Mouse (Mus musculus): ENCODE data around the gene Cnot2. TPM values are rescaled to one million over a fixed set of nuclear protein-coding genes. Genes with fewer than 3 reads are reported as not detected.

Gene Cnot2
- polyA plus RNA-seq, 1 experiment from 2014 or later: 106 TPM

- WGBS: 69% methylated on average over 3 of the region's 3 CpGs
- no peak for TF ChIP-seq CTCF (IDR thresholded peaks at IDR 0.05; ENCODE audit: low read depth)
- no peaks in the 10 kb centered on the region for H3K27me3 ChIP-seq (ENCODE audit: insufficient read depth, low read length)
- no peak overlapping the region for H3K4me3 ChIP-seq (ENCODE audit: low read depth, low read length)
- H3K4me1 ChIP-seq (ENCODE audit: insufficient read depth): no peaks in the 10 kb centered on the region
- H3K36me3 ChIP-seq (ENCODE audit: insufficient read depth): no peaks in the 10 kb centered on the region
- DNase-seq (no peak), ATAC-seq (ENCODE audit: insufficient read depth) (no peak)
- no peak overlapping the region for H3K4me2 ChIP-seq
- H3K9me3 ChIP-seq (ENCODE audit: low read depth, low read length): no peaks in the 10 kb centered on the region
- no peak overlapping the region for H3K27ac ChIP-seq (ENCODE audit: low read depth)
- H3K9ac ChIP-seq: no peak overlapping the region
Measured at GRCm38 (mm10) chr10:116537495-116537894, 43.8 kb downstream of the Cnot2 start.

DNA sequence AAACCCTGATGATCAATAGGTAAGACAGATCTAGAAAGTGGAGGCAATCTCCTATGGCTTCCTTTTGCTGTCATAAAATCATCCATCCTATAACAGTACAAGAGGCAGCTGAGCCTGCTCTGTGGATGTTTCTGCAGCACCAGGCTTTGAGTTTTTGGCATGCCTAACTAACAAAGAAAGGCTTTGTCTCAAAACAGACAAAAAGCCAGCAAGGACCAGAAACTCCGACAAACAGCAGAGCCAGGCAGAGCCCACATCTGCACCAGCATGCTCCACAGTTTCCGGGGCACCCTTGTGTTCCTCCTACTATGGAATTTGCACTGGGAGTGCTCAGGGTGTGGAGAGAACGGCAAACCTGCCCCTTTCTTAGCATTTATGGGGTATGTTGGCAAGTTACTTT is 47.0 kb downstream of the Cnot2 start:
- Histone ChIP-seq H3K9me3 (ENCODE audit: low read depth, low read length) (no peaks in the 10 kb centered on the region), H3K9ac (no peak overlapping the region), H3K27ac (ENCODE audit: low read depth) (0 out of 2 replicates have a peak overlapping the region, but pooled peaks have one; percentile 18), H3K4me3 (ENCODE audit: low read depth, low read length) (no peak overlapping the region), H3K4me2 (no peak overlapping the region), H3K27me3 (ENCODE audit: insufficient read depth, low read length) (no peaks in the 10 kb centered on the region), H3K36me3 (ENCODE audit: insufficient read depth) (no peaks in the 10 kb centered on the region), H3K4me1 (ENCODE audit: insufficient read depth) (no peaks in the 10 kb centered on the region)
- 49% methylated on average over 3 of the region's 3 CpGs for WGBS
- TF ChIP-seq CTCF (IDR thresholded peaks at IDR 0.05; ENCODE audit: low read depth): no peak
- DNase-seq (peak; percentile 17), ATAC-seq (ENCODE audit: insufficient read depth) (no peak)

GRCm38 (mm10) chr10:116532561-116532960 is 48.8 kb downstream of the Cnot2 start:
- Histone ChIP-seq H3K4me2 (no peak overlapping the region), H3K36me3 (ENCODE audit: insufficient read depth) (0 out of 2 replicates have a peak, but pooled peaks cover under 1% of the 10 kb centered on the region), H3K4me3 (ENCODE audit: low read depth, low read length) (no peak overlapping the region), H3K27me3 (ENCODE audit: insufficient read depth, low read length) (no peaks in the 10 kb centered on the region), H3K27ac (ENCODE audit: low read depth) (no peak overlapping the region), H3K9ac (no peak overlapping the region), H3K9me3 (ENCODE audit: low read depth, low read length) (no peaks in the 10 kb centered on the region), H3K4me1 (ENCODE audit: insufficient read depth) (no peaks in the 10 kb centered on the region)
- DNase-seq (no peak), ATAC-seq (ENCODE audit: insufficient read depth) (no peak)
- WGBS: 49% methylated on average over 3 of the region's 3 CpGs
- no peak for TF ChIP-seq CTCF (IDR thresholded peaks at IDR 0.05; ENCODE audit: low read depth)

GRCm38 (mm10) chr10:116531063-116531462 is 50.2 kb downstream of the Cnot2 start:
- Histone ChIP-seq H3K4me1 (ENCODE audit: insufficient read depth) (no peaks in the 10 kb centered on the region), H3K9ac (no peak overlapping the region), H3K9me3 (ENCODE audit: low read depth, low read length) (no peaks in the 10 kb centered on the region), H3K36me3 (ENCODE audit: insufficient read depth) (0 out of 2 replicates have a peak, but pooled peaks cover 2% of the 10 kb centered on the region), H3K27me3 (ENCODE audit: insufficient read depth, low read length) (no peaks in the 10 kb centered on the region), H3K4me3 (ENCODE audit: low read depth, low read length) (no peak overlapping the region), H3K4me2 (no peak overlapping the region), H3K27ac (ENCODE audit: low read depth) (no peak overlapping the region)
- 91% methylated on average over 3 of the region's 3 CpGs for WGBS
- ATAC-seq (ENCODE audit: insufficient read depth) (no peak), DNase-seq (no peak)
- 0 out of 2 replicates have a peak, but pooled peaks have one; percentile 12 for TF ChIP-seq CTCF (IDR thresholded peaks at IDR 0.05; ENCODE audit: low read depth)

DNA sequence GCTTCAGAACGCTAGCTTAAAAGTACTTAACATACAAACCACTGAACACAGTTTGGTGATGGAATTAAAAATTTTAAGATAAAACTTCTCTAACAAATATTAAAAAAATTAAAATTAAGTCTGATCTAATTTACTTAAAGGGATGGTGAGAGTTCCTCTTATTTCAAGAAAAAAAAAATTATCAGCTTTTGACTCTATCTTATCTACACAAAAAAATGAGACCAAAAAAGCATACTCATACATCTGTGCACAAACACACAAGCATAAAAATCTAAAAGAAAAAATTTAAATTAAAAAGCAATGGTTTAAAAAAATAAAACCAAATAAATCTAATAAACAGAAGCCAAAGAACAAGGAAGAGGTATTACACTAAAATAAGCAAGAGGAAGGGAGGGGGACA is 61.7 kb downstream of the Cnot2 start:
- WGBS: 87% methylated on average over 1 of the region's 1 CpGs

DNA sequence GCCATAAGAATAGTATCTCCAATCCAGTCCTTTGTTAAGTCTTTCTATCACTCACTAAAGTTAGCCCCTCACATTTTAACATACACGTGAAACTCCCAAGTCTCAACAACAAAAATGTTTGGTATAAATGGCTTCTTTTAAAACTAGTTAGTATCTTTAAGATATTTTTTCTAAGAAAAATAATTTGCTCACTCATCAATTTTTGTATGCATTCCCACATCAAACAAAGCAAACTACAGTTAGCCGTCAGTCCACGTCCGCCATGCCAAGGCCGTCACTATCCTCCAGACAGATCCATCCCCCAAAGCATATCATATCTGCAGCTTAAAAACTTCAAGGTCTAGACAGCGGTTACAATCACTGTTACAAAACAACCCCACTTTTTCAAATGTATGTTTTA is 65.7 kb downstream of the Cnot2 start:
- 84% methylated on average over 6 of the region's 6 CpGs for WGBS
- no peak overlapping the region for H3K4me2 ChIP-seq

More for the DNA sequence above, 61.7 kb downstream of the Cnot2 start:
- DNase-seq: no peak
- Histone ChIP-seq H3K4me1 (ENCODE audit: insufficient read depth) (no peaks in the 10 kb centered on the region), H3K27ac (ENCODE audit: low read depth) (no peak overlapping the region), H3K9ac (no peak overlapping the region), H3K4me2 (no peak overlapping the region), H3K9me3 (ENCODE audit: low read depth, low read length) (no peaks in the 10 kb centered on the region), H3K27me3 (ENCODE audit: insufficient read depth, low read length) (no peaks in the 10 kb centered on the region), H3K36me3 (ENCODE audit: insufficient read depth) (no peaks in the 10 kb centered on the region), H3K4me3 (ENCODE audit: low read depth, low read length) (no peak overlapping the region)
- ATAC-seq (ENCODE audit: insufficient read depth): no peak
- no peak for TF ChIP-seq CTCF (IDR thresholded peaks at IDR 0.05; ENCODE audit: low read depth)

GRCm38 (mm10) chr10:116515158-116515557 is 66.2 kb downstream of the Cnot2 start:
- ATAC-seq (ENCODE audit: insufficient read depth): no peak

More for the DNA sequence above, 65.7 kb downstream of the Cnot2 start:
- Histone ChIP-seq H3K36me3 (ENCODE audit: insufficient read depth) (no peaks in the 10 kb centered on the region), H3K4me3 (ENCODE audit: low read depth, low read length) (no peak overlapping the region), H3K4me1 (ENCODE audit: insufficient read depth) (no peaks in the 10 kb centered on the region), H3K9me3 (ENCODE audit: low read depth, low read length) (no peaks in the 10 kb centered on the region), H3K27me3 (ENCODE audit: insufficient read depth, low read length) (no peaks in the 10 kb centered on the region), H3K27ac (ENCODE audit: low read depth) (no peak overlapping the region), H3K9ac (no peak overlapping the region)
- no peak for TF ChIP-seq CTCF (IDR thresholded peaks at IDR 0.05; ENCODE audit: low read depth)
- DNase-seq: no peak
- ATAC-seq (ENCODE audit: insufficient read depth): no peak

DNA sequence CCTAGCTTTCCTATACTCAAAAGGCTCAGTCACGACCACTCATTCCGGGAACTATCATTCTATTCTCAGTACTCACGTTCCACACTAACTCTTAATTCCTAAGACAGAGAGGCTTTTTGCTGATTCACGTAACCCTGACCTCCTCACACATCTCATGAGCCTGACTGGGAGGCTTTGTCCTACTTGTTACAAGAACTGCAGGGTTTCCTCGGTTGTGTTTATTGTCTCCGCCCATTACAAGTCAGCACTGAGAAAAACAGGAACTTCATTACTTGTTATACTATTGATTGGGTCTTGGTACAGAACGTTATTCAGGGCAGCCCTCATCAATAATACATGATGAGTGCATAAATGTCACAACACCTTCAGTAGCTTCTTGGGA is 68.1 kb downstream of the Cnot2 start:
- H3K27ac ChIP-seq (ENCODE audit: low read depth): no peak overlapping the region
- no peak for ATAC-seq (ENCODE audit: insufficient read depth)
- H3K4me3 ChIP-seq (ENCODE audit: low read depth, low read length): no peak overlapping the region
- H3K9me3 ChIP-seq (ENCODE audit: low read depth, low read length): no peaks in the 10 kb centered on the region
- H3K36me3 ChIP-seq (ENCODE audit: insufficient read depth): no peaks in the 10 kb centered on the region
- 70% methylated on average over 7 of the region's 7 CpGs for WGBS
- no peak for TF ChIP-seq CTCF (IDR thresholded peaks at IDR 0.05; ENCODE audit: low read depth)
- no peak overlapping the region for H3K4me2 ChIP-seq
- no peaks in the 10 kb centered on the region for H3K27me3 ChIP-seq (ENCODE audit: insufficient read depth, low read length)
- no peaks in the 10 kb centered on the region for H3K4me1 ChIP-seq (ENCODE audit: insufficient read depth)
- no peak for DNase-seq
- no peak overlapping the region for H3K9ac ChIP-seq

More at GRCm38 (mm10) chr10:116515158-116515557, 66.2 kb downstream of the Cnot2 start:
- no peaks in the 10 kb centered on the region for H3K36me3 ChIP-seq (ENCODE audit: insufficient read depth)
- H3K4me2 ChIP-seq: no peak overlapping the region
- H3K27ac ChIP-seq (ENCODE audit: low read depth): no peak overlapping the region
- H3K4me1 ChIP-seq (ENCODE audit: insufficient read depth): no peaks in the 10 kb centered on the region
- H3K9me3 ChIP-seq (ENCODE audit: low read depth, low read length): no peaks in the 10 kb centered on the region
- no peaks in the 10 kb centered on the region for H3K27me3 ChIP-seq (ENCODE audit: insufficient read depth, low read length)
- no peak overlapping the region for H3K9ac ChIP-seq
- no peak for TF ChIP-seq CTCF (IDR thresholded peaks at IDR 0.05; ENCODE audit: low read depth)
- no peak overlapping the region for H3K4me3 ChIP-seq (ENCODE audit: low read depth, low read length)
- no peak for DNase-seq
- WGBS: 90% methylated on average over 4 of the region's 4 CpGs
